Mouse (Mus musculus): ENCODE results near the gene Rbbp6.

Rbbp6 gene

DNA sequence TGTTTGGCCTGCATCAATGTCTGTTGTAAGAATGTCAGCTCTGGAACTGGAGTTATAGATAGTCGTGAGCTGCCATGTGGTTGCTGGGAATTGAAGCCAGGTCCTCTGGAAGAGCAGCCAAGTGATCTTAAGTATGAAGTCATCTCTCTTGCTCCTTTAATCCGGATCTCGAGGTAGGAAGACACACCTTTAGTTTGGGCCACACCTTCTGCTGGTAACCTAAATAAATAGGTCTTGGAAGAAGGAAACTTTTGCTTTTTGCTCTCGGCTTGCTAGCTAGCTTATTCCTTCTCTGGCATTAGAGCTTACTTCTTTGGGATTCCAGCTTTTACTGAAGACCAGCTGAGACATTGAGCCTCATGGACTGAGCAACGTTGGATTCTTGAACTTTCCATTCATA, at the start of gene Rbbp6:
TSS of gene Rbbp6 (plus strand) at position 301 of the 400 bp plus-strand sequence.
- no peak for DNase-seq (ENCODE audit: low spot score)

DNA sequence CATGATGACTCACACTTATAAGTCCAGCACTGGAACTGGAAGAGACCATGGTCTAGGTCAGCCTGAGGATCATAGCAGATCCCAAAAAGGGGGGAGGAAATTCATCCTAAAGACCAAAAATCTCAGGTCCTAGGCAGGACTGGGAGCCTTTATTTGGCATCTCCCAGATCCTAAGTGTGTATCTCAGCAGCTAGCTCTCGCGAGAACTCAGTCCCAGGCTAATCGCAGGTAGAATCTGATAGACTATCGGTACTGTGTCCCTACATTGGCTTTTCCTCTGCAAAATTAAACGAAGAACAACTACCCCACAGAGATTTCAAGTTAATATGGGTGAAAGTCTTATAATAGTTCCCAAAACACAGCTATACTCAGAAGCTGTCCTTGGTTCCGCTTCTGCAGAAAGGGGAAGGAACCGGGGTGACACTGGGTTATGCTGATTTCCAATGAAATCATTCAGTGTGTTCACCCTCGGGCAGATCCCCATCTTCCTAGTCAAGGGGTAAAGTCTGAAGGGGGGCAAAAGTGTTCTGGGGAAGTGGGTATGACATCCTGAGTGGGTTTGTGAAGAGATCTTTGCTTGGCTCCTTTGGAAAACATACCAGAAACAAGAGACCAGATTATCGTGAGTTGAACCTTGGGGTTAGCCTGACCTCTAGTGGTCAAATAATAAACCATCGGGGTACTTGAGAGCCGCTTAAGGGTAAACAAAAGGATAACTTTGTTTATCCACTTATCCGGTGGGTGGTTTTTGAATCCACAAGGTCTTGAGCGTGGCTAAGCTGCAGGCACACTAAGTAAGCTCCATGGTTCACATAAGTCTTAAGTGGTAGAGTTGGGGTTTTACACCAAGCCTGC, 45.5 kb upstream of the Rbbp6 start:
- DNase-seq (ENCODE audit: low spot score), result peak; percentile 67

DNA sequence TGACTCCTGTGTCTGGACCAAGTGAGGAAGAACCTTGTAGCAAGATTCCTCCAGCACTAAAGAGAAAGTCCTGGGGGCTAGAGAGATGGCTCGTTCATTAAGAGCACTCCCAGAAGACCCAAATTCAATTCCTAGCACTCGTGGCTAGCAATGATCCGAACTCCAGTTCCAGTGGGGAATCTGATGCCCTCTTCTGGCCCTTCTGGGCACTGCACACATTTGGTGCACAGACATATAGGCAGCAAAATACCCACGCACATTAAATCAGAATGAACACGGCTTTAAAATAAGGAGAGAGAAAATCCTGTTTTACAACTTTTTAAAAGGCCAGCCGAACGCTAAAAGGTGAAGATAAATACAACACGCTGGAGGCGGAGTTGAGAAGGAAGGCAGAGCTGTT, 43.9 kb upstream of the Rbbp6 start:
- DNase-seq (ENCODE audit: low spot score), result no peak

DNA sequence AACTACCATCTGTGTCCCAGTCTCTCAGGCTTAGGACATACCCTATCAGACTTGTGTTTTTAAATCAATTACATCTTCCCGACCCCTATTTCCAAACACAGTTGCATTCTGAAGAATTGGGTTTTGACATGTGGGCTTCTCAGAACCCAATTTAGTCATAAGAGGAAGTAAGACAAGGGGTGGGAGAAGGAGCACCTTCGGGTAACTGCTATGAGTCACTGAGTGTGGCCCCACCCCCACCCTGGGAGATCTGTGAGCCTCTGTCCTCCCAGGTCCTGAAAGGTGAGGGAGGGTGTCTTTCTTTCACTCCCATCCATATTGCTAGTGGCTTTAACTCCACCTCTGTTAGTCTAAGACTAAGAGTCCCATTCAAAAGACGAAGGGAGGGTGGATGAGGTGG, 41.2 kb upstream of the Rbbp6 start:
- no peak for DNase-seq (ENCODE audit: low spot score)

DNA sequence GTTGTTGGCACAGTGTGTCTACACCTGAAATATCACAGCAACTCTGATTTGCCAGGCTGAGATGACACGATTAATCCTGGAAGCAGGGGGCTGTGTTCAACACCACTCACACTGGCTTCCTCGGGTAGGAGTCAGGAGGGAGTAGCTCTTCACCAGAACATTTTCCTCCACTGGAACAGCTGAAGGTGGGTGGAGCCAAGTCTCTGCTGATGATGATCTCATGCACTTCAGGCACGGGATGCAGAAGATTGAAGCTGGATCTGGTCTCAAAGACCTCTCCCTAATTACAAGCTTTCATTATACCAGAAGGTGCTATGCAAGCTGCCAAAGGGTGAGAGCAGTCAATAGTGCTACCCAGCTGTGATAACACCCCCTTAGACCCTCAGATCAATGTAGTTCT, 35.0 kb upstream of the Rbbp6 start:
- DNase-seq (ENCODE audit: low spot score), result no peak

DNA sequence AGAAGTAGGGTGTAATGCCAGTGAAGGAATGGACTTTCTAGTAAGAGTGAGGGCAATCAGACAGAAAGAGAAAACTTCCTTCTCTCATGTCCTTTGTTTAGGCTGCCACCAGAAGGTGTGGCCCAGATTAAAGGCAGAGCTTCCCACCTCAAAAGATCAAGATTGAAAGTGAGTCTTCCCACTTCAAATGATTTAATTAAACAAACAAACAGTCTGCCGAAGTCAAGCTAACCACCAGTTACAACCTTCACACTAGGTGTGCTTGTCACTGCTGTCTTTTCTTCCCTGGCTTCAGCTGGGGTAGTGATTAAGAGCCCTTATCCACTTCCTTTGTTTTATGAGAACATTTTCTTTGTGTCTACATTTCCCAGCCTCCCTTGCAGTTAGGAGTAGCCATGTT, 33.3 kb upstream of the Rbbp6 start:
- DNase-seq (ENCODE audit: low spot score), result no peak

DNA sequence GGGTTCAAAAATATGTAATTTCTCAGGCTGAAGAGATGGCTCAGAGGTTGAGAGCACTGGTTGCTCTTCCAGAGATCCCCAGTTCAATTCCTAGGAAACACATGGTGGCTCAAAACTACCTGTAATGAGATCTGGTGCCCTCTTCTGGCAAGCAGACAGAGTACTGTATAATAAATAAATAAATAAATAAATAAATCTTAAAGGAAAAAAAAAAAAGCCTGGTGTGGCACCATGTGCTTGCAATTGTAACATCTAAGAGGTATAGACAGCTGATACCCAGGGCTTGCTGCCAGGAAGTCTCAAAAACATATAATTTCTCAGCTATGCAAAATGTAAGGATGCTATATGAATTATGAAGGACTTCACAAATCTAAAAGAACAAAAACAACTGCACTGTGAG, 28.9 kb upstream of the Rbbp6 start:
- no peak for DNase-seq (ENCODE audit: low spot score)

DNA sequence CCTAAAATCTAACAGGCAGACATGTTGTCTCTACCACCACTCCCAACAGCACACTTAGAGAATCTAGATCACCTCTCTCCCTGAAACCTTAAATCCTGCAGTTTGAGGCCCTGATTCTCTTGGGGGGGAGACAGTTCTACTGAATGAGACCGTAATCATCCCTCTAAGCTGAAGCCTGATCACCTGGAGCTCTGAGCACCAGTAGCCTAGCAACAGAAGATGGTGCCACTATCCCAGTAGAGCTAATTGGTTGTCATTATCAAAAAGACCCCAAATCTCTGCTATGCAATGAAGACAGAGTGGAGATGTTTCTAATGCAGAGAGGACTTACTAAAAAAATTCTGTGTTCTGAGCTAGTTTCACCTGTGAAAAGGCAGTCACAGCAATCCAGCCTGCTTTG, 27.3 kb upstream of the Rbbp6 start:
- DNase-seq (ENCODE audit: low spot score), result no peak

DNA sequence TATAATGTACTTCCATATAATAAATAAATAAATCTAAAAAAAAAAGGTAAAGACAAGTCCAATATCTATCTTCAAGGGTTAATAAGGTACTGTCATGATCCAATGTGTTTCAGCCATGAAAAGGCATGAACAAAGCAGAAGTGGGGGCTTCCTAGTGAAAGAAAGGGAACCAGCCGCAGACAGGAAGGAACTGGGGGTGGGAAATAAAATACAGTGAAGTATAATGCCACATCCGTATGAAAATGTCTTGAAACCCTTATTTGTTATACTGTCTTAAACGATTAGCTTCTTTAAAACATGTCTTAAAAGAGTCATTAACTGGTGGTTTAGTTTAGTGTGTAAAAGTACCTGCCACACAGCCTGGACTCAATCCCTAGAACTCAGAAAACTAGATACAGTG, 26.3 kb upstream of the Rbbp6 start:
- no peak for DNase-seq (ENCODE audit: low spot score)

DNA sequence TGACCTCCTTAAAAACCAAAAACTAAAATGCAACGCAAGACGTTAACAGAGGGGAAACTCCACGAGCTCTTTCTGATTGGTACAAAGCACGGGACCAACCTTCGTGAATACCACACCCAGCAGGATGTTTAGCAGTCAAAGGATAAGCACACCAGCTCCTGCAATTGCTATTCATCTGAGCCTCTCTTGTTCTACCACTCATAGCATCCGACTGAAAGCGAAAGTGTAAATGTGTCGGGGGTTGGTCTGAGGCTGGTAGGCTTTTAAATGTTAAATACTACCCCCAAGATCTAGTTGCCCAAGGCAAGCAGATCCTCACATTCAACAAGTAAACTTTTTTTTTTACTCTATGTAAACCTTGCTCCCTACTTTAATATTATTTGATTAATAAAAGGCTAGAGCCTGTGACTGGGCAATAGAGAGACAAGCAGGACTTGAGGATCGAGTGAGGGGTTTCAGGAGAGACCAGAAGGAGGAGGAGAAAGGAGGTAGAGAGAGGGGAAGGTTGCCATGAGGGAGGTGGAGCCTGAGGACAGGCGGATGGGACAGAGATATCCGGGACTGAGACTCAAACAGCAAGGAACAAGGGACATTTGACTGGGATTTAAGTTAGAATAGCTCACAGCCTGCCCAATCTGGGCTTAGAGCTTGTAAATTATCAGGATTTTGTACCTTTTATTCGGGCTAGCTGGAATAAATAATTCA, 25.0 kb upstream of the Rbbp6 start:
- DNase-seq (ENCODE audit: low spot score), result no peak

DNA sequence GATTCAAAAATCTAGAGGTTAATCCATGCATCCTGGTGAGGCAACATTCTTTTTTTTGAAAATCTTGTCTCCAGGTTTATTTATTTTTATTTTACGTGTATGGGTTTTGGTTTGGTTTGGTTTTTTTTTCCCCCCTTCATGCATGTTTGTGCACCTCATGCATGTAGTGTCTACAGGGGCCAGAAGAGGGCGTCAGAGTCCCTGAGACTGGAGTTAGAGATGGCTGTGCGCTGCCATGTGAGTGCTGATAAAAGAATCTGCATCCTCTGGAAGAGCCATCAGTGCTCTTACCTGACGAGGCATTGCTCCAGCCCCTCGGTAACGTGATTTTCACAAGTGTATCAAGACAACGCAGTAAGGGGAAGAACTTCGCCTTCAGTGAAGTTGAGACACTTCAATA, 23.4 kb upstream of the Rbbp6 start:
- no peak for DNase-seq (ENCODE audit: low spot score)

DNA sequence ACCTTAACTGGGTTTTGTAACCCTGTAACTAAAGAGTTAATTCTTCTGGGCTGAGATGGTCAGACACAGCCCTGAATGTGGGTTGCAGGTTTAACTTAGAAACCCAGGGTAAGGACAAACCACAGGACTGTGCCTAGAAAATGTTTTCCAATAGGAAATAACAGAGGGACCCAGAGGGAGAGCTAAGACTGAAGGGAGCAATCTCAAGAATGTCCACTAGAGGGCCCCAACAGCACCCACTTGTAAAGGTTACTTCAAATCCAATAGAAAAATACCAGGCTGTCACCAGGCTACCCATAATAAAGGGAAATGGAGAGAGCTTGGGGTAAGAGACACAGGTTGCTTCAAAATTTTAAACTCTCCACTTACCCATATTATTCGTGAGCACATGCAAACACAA, 20.3 kb upstream of the Rbbp6 start:
- peak; percentile 82 for DNase-seq (ENCODE audit: low spot score)

DNA sequence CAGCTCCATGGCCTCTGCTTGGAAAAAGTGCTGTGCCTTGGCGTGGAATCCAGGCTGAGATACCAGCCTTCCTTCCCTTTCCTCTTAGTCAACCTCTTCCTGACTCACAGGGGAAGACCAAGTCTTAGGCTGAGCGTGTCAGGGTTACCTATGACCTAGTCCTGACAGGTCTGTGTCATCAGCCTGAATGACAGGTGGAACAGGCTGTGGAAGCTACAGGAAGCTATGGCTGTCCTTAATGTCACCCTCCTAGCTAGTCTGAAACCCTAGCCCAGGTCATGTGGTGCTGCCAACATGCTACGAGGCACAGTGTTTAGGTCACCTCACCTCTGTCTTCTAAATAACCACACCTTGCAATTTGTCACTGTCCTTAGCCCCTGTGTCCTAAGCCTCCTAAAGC, 16.2 kb upstream of the Rbbp6 start:
- DNase-seq (ENCODE audit: low spot score), result no peak

DNA sequence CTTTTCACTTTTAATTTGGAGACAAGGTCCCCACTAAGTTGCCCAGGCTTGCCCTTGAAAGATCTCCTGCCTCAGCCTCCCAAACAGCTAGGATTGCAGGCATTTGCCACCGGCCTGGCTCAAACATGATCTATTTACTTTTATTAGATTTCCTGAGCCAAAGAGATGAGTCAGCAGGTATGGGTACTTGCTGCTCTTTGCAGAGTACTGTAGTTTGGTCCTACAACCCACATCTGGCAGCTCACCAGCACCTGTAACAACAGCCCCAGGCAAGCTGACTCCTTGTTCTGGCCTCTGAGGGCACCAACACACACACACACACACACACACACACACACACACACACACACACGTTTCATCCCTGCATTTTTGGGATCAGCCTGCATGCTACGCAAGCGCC, 14.0 kb upstream of the Rbbp6 start:
- DNase-seq (ENCODE audit: low spot score), result no peak

DNA sequence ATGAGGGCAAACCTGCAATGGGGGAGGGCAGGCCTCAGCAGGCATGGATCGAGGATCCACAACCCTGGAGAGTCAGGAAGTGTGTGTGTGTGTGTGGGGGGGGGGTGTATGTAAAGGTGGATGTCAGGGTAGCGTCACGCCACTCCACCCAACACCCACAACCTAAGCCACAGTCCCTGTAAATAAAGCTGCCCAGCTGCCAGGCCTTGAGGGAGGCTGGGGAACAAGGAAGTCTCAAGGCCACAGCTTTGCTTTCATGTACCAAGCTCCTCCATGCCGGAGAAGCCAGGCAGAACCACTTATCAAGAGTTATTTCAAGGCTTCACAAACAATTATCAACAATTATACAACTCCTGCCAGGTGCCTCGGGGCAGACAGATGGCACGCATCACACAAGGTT, 13.4 kb upstream of the Rbbp6 start:
- no peak for DNase-seq (ENCODE audit: low spot score)

DNA sequence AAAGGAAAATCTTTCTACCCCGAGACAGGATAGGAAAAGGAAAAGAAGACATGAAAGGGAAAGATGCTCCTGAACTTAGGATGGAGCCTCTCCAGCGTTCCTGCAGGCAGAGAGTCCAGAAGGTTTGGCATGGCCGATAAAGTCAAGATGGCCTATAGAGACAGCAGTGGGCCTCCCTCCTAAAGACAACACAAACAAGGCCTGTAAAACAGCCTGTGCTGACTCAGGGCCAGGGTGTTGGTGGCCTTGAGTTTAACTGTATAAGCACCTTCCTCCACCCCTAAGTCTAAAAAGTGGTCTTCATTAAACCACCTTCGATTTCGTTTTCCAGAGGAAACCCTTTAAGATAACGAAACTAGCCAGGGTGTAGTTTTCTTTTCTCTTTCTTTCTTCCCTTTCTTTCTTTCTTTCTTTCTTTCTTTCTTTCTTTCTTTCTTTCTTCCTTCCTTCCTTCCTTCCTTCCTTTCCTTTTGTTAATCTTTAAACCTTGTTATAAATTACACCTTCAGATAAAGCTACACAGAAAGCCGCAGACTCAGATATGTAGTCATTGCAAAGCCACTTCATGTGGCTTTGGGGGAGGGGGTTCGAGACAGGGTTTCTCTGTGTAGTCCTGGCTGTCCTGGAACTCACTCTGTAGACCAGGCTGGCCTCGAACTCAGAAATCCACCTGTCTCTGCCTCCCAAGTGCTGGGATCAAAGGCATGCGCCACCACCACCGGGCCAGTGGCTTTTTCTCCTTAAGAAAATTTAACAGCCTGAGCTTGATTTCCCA, 10.8 kb upstream of the Rbbp6 start:
- no peak for DNase-seq (ENCODE audit: low spot score)

DNA sequence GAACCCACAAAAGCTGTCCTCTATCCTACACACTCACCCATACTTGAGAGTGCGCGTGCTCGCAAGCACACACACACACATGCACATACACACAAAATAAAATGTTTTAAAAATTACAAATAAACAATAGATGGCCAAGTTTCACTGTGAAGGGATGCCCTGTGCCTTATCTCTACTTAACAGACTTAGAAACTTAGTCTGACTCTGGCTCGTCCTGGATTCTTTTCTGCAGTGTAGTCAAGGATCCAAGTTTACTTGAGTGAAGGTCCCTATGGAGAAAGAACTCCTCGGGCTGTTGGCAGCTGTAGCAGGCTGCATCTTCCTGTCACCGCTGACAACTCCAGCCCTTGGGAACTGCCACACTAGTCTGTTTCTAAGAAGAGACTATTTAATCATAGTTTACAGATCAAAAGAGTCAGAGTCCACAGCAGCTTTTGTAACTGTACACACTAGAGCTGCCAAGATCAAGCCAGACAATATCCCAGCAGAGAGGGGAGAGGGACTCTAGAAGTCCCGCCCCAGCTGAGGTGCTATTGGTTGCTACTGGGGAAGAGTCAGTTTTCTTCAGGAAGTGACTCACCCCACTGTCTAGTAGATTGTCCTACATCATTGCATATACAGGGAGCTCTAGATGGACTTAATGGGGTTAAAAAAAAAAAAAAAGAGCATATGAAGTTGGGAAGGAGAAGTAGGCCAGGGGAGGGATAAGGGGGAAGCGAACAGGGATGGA, 10.1 kb upstream of the Rbbp6 start:
- peak; percentile 70 for DNase-seq (ENCODE audit: low spot score)

DNA sequence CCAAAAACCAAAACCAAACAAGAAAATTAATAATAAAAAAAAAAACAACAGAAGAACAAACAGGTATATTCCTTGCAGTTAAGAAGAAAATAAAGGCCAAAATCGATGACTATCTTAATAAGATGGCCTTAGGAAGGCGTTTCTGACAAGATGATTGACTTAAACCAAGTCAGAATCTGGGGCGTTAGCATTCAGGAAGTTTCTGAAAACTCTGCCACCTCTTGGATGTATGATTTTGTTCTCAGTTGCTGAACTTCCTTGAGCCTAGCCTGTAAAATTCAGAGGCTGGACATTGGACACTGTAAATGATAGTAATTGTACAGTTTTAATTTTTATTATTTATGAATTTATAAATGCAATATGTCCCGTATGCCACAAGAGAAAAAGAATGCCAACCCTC, 3.3 kb downstream of the Rbbp6 start:
- no peak for DNase-seq (ENCODE audit: low spot score)

DNA sequence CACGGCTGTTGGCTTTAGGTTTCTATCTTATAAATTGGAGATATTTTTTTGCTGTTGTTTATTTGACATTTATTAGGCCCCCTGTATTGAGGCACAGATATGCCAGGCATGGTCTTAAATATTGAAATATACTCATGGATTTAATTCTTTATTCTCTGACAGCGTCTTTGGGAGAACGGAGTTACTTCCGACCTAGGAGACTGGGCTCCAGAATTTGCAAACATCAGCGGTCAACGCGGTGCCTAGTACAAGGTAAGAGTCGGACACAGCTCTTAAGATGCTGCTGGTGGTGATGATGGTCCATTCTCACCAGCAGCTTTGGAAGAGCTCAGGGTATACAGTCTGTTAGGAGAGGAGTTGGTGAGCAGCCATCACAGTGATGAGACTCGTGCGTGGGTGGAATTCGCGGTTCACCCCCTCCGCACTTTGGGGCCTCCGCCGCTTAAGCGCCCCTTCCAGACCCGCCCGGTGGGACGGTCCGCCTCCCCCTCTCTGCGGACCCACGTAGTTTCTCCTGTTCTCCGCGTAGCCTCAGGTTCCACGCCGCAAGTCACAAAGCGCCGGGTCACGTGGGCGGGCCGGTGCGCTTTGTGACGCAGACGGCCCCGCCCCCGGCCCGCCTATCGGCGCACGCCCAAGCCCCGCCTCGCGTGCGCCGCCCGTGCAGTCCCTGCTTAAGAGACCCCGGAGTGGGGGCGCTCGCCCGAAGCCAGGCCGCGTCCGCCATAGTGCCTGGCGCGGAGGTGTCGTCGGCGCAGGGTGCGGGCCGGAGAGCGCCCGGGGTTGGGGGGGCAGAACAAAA, 3.9 kb downstream of the Rbbp6 start:
- DNase-seq (ENCODE audit: low spot score), result peak; percentile 86

DNA sequence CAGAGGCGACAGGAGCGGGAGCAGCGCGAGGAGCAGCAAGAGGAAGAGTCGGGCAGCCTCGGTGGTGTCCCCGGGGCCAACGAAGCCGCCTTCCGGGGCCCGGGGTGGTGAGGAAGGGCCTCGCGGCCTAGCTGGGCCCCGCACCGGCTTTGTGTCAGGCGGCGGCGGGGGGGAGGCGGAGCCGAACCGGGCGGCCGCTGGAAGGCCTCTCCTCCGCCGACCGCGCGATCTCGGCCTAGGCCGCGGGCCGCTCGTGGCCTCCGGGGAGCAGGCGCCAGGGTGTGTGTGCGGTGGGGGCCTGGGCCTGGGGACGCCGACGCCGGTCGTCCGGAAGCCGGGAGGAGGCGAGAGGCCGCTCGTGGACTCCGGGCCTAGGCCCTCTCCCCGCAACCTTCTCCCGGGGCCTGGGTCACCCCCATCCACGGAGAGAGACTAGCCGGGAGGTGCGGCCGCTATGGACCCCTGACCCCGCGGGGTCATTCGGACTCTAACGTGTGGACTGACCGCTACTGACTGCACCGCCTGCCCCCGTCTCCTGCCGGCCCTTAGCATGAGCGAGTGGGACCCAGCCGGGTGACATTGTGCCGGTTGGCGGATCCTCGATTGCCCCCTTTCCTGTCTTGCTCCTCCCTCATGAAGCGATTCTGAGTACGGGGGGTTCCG, 4.8 kb downstream of the Rbbp6 start:
- DNase-seq (ENCODE audit: low spot score), result no peak

Measured in adipocyte (in vitro differentiated cells).